Mouse (Mus musculus): ENCODE results near the gene Fn1. TPM values are rescaled to one million over a fixed set of nuclear protein-coding genes. Genes with fewer than 3 reads are reported as not detected.
A peak's percentile ranks its signal among the peaks of the same experiment; 100 is the strongest.

Gene Fn1
- polyA plus RNA-seq, 1 experiment from 2014 or later = 84.4 TPM

DNA sequence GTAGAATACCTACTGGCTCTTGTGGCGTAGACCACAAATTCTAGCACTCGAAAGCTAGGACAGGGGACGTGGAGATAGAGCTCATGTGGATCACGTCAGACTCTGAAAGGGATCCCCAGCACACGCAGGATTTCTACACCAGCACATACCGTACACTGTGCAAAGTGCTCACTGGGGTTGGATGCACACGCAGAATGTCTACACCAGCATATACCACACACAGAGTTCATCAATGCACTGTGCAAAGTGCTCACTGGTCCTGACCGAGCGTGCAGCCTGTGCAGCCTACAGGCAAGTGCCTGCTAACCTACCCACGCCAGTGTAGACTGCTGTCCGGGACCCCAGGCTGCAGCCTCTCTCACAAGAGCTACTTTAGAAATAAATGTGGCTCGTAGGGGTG is 72.6 kb downstream of the Fn1 start:
- 92% methylated on average over 12 of the region's 12 CpGs for WGBS
- Histone ChIP-seq H3K27ac (replicated peaks) (no peak overlapping the region), H3K27me3 (ENCODE audit: low read depth, poor library complexity, severe bottlenecking) (no peaks in the 10 kb centered on the region), H3K4me3 (no peak overlapping the region), H3K9me3 (replicated peaks) (no peaks in the 10 kb centered on the region), H3K4me1 (no peaks in the 10 kb centered on the region), H3K36me3 (peaks cover 68% of the 10 kb centered on the region)
- no peak for DNase-seq (ENCODE audit: low spot score)

DNA sequence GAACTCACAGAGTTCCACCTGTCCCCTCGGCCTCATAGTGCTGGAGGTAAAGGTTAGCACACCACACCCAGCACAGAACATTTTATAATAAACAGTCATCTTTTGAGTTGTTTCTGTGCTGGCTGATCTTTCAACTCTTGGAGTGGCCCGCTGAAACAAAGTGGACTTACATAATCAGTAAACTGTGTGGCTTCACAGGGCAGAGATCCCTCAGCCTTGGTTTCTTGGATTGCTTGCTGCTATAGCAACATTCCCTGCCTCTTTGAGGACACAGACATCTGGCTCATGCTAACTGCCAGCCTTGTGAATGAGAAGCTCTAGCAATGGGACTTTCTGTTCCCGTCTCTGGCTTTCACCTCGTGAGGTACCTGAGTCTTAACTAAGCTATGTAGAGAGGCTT is 73.5 kb downstream of the Fn1 start:
- Histone ChIP-seq H3K27ac (replicated peaks) (no peak overlapping the region), H3K4me3 (no peak overlapping the region), H3K36me3 (peaks cover 67% of the 10 kb centered on the region), H3K9me3 (replicated peaks) (no peaks in the 10 kb centered on the region), H3K27me3 (ENCODE audit: low read depth, poor library complexity, severe bottlenecking) (no peaks in the 10 kb centered on the region), H3K4me1 (no peaks in the 10 kb centered on the region)
- 94% methylated on average over 4 of the region's 4 CpGs for WGBS
- no peak for DNase-seq (ENCODE audit: low spot score)

DNA sequence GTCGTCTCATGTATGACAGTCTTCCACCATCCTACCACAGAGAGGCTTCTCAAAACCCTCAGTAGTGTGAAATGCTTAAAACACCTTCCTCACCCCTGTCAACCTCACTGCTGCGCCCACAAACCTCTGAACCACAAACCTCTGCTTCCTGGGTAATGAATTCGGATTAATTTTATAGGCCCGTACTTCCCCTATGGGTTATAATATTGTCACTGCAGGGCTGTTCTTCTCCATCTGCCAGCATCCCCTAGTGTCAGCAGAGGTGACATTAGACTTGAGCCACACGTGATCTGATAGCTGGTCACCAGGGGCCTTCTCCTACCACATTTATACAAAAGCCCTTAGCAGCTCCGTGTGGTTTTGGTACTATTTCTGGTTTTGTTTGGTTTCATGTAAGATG is 76.2 kb downstream of the Fn1 start:
- no peak for DNase-seq (ENCODE audit: low spot score)
- Histone ChIP-seq H3K36me3 (peaks cover 85% of the 10 kb centered on the region), H3K4me1 (no peaks in the 10 kb centered on the region), H3K27me3 (ENCODE audit: low read depth, poor library complexity, severe bottlenecking) (no peaks in the 10 kb centered on the region), H3K4me3 (no peak overlapping the region), H3K9me3 (replicated peaks) (no peaks in the 10 kb centered on the region), H3K27ac (replicated peaks) (no peak overlapping the region)
- WGBS = 98% methylated on average over 6 of the region's 6 CpGs

DNA sequence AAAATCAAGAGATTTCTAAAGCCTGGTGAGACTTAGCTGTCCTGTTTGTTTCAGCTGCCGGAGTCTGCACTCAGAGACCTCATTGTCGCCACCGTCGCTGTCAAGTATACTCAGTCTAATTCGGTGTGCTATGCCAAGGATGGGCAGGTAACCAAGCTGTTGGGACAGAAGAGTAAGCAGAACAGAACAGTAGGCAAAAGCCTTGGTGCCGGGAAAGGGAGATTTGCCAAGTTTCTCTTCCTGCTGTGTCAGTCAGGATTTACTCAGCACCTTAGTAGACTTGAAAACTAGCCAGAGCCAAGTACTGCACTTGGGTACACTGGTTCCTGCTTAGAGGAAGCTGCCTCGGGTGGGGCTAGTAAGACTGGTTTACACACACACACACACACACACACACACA is 77.0 kb downstream of the Fn1 start:
- Histone ChIP-seq H3K27me3 (ENCODE audit: low read depth, poor library complexity, severe bottlenecking) (no peaks in the 10 kb centered on the region), H3K9me3 (replicated peaks) (no peaks in the 10 kb centered on the region), H3K4me1 (no peaks in the 10 kb centered on the region), H3K4me3 (no peak overlapping the region), H3K27ac (replicated peaks) (no peak overlapping the region), H3K36me3 (peaks cover 94% of the 10 kb centered on the region)
- DNase-seq (ENCODE audit: low spot score) = no peak
- 96% methylated on average over 7 of the region's 7 CpGs for WGBS

- Histone ChIP-seq H3K36me3 (peaks cover 94% of the 10 kb centered on the region), H3K4me1 (no peaks in the 10 kb centered on the region), H3K4me3 (no peak overlapping the region), H3K9me3 (replicated peaks) (no peaks in the 10 kb centered on the region), H3K27ac (replicated peaks) (no peak overlapping the region), H3K27me3 (ENCODE audit: low read depth, poor library complexity, severe bottlenecking) (no peaks in the 10 kb centered on the region)
- 87% methylated on average over 4 of the region's 4 CpGs for WGBS
- no peak for DNase-seq (ENCODE audit: low spot score)
Observed at GRCm38 (mm10) chr1:71570116-71570515, 82.9 kb downstream of the Fn1 start.

DNA sequence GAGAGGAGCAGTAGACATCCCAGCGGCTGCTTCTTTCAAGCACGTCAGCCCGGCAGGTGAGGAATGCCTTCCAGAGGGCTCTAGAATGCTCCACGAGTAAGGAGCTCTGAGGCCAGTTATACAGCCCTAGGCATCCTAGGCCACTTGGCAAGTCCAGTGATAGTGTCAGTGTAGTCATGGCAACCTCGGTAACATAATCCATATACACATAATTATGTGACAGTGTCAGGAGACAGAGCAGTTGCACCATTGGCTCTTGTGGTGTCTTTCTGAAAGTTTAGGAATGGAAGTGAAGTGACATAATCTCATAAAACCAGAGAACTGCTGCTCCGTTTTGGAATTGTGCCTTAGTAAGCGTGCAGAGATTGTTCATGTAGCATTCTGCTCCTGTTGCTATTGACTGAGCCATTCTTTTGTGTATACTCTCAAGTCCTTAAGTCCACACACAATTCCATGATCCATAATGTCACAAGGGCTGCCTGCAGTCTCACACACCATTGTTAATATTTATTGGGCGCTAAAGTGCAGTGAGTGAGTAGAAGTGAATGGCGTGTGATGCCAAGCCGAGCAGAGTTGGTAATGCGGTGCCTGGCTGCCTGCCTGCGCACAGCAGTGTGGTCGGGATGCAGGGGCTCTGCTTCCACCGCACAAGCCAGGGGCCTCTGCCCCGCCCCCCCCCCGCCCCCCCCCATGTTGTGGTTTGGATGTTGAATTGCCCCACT is 85.0 kb downstream of the Fn1 start:
- no peak overlapping the region for H3K27ac ChIP-seq (replicated peaks)
- DNase-seq (ENCODE audit: low spot score) = no peak
- peaks cover 96% of the 10 kb centered on the region for H3K36me3 ChIP-seq
- no peak overlapping the region for H3K4me3 ChIP-seq
- no peaks in the 10 kb centered on the region for H3K4me1 ChIP-seq
- 91% methylated on average over 16 of the region's 16 CpGs for whole genome bisulfite sequencing
- H3K27me3 ChIP-seq (ENCODE audit: low read depth, poor library complexity, severe bottlenecking) = no peaks in the 10 kb centered on the region
- H3K9me3 ChIP-seq (replicated peaks) = no peaks in the 10 kb centered on the region

DNA sequence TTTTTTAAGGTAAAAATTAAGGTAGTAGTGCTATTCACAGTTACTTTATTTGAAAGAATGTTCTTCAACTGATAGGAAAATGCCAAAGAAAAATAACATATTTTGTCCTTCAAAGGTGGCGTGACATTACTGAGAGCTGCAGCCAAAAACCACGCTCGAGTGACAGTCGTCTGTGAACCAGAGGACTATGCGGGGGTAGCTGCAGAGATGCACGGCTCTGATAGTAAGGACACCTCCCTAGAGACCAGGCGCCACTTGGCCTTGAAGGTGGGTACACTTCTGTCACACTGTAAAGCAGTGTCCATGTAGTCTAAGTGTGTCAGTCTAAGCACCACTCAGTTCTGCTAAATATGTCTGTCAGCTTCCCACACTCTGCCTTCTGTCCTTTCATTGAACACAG is 88.7 kb downstream of the Fn1 start:
- Histone ChIP-seq H3K4me3 (no peak overlapping the region), H3K9me3 (replicated peaks) (peaks cover 4% of the 10 kb centered on the region; the same call in 1 of the 2 replicates), H3K4me1 (no peaks in the 10 kb centered on the region), H3K27ac (replicated peaks) (no peak overlapping the region), H3K36me3 (peaks cover 95% of the 10 kb centered on the region), H3K27me3 (ENCODE audit: low read depth, poor library complexity, severe bottlenecking) (no peaks in the 10 kb centered on the region)
- no peak for DNase-seq (ENCODE audit: low spot score)
- 96% methylated on average over 7 of the region's 7 CpGs for WGBS

GRCm38 (mm10) chr1:71560626-71561025 is 92.4 kb downstream of the Fn1 start:
- H3K4me3 ChIP-seq = no peak overlapping the region
- WGBS = 98% methylated on average over 4 of the region's 4 CpGs
- H3K27ac ChIP-seq (replicated peaks) = no peak overlapping the region
- no peak for DNase-seq (ENCODE audit: low spot score)
- H3K27me3 ChIP-seq (ENCODE audit: low read depth, poor library complexity, severe bottlenecking) = no peaks in the 10 kb centered on the region
- peaks cover 4% of the 10 kb centered on the region; the same call in 1 of the 2 replicates for H3K9me3 ChIP-seq (replicated peaks)
- peaks cover 14% of the 10 kb centered on the region for H3K4me1 ChIP-seq
- peaks cover 71% of the 10 kb centered on the region for H3K36me3 ChIP-seq

GRCm38 (mm10) chr1:71556688-71557612 is 96.0 kb downstream of the Fn1 start, which contains the start of gene Atic:
Gene Atic, plus strand, starts transcription at chr1:71557150.
- Histone ChIP-seq H3K4me1 (peaks cover 14% of the 10 kb centered on the region), H3K36me3 (peaks cover 37% of the 10 kb centered on the region)

GRCm38 (mm10) chr1:71550626-71551195 is 102.3 kb downstream of the Fn1 start:
- Histone ChIP-seq H3K9me3 (replicated peaks) (no peaks in the 10 kb centered on the region), H3K27ac (replicated peaks) (no peak overlapping the region), H3K4me1 (no peaks in the 10 kb centered on the region), H3K36me3 (no peaks in the 10 kb centered on the region), H3K27me3 (ENCODE audit: low read depth, poor library complexity, severe bottlenecking) (no peaks in the 10 kb centered on the region), H3K4me3 (no peak overlapping the region)
- 82% methylated on average over 10 of the region's 10 CpGs for WGBS
- DNase-seq (ENCODE audit: low spot score) = no peak

More at GRCm38 (mm10) chr1:71556688-71557612, 96.0 kb downstream of the Fn1 start, which contains the start of gene Atic:
- Histone ChIP-seq H3K27me3 (ENCODE audit: low read depth, poor library complexity, severe bottlenecking) (no peaks in the 10 kb centered on the region), H3K4me3 (peak within 1 kb of the TSS; percentile 74), H3K9me3 (replicated peaks) (peaks cover 4% of the 10 kb centered on the region; the same call in 1 of the 2 replicates), H3K27ac (replicated peaks) (peak within 1 kb of the TSS; percentile 90)
- 1% methylated on average over 55 of the region's 55 CpGs for WGBS
- DNase-seq (ENCODE audit: low spot score) = peak; percentile 94

GRCm38 (mm10) chr1:71540437-71540836 is 112.6 kb downstream of the Fn1 start:
- 90% methylated on average over 3 of the region's 3 CpGs for WGBS
- no peaks in the 10 kb centered on the region for H3K4me1 ChIP-seq
- no peak for DNase-seq (ENCODE audit: low spot score)

GRCm38 (mm10) chr1:71539641-71540040 is 113.4 kb downstream of the Fn1 start:
- Histone ChIP-seq H3K27me3 (ENCODE audit: low read depth, poor library complexity, severe bottlenecking) (no peaks in the 10 kb centered on the region), H3K36me3 (no peaks in the 10 kb centered on the region), H3K9me3 (replicated peaks) (no peaks in the 10 kb centered on the region), H3K4me1 (no peaks in the 10 kb centered on the region), H3K4me3 (no peak overlapping the region), H3K27ac (replicated peaks) (no peak overlapping the region)
- WGBS = 81% methylated on average over 4 of the region's 4 CpGs
- DNase-seq (ENCODE audit: low spot score) = no peak

More at GRCm38 (mm10) chr1:71540437-71540836, 112.6 kb downstream of the Fn1 start:
- Histone ChIP-seq H3K27me3 (ENCODE audit: low read depth, poor library complexity, severe bottlenecking) (no peaks in the 10 kb centered on the region), H3K4me3 (no peak overlapping the region), H3K27ac (replicated peaks) (no peak overlapping the region), H3K36me3 (no peaks in the 10 kb centered on the region), H3K9me3 (replicated peaks) (no peaks in the 10 kb centered on the region)

Measured in midbrain, embryonic 10.5 days (tissue).